Mouse (Mus musculus): Measurements from ENCODE around the gene Elk4. TPM values are rescaled to one million over a fixed set of nuclear protein-coding genes. Genes with fewer than 3 reads are reported as not detected.

The Elk4 gene
- polyA plus RNA-seq, 1 experiment = 33.7 TPM

GRCm38 (mm10) chr1:132007828-132008827 is 721 bp downstream of the Elk4 start:
- Histone ChIP-seq H3K4me1 (ENCODE audit: control insufficient read depth, insufficient read depth, low read length) (peaks cover 3% of the 10 kb centered on the region), H3K27me3 (ENCODE audit: control insufficient read depth, insufficient read depth, low read length, poor library complexity, severe bottlenecking) (no peaks in the 10 kb centered on the region), H3K27ac (ENCODE audit: insufficient read depth, low read length) (peak overlapping the region; percentile 92), H3K9ac (ENCODE audit: low read depth, poor library complexity, severe bottlenecking) (peak overlapping the region; percentile 98), H3K4me3 (ENCODE audit: low read depth, low read length) (peak overlapping the region; percentile 80), H3K9me3 (replicated peaks; ENCODE audit: control insufficient read depth, insufficient read depth, low read length, poor library complexity, severe bottlenecking) (no peaks in the 10 kb centered on the region), H3K36me3 (ENCODE audit: control insufficient read depth, insufficient read depth, low read length, poor library complexity, severe bottlenecking) (no peaks in the 10 kb centered on the region)
- TF ChIP-seq POLR2A (IDR thresholded peaks at IDR 0.05; ENCODE audit: insufficient read depth, low read length) (peak; percentile 69), EP300 (IDR thresholded peaks at IDR 0.05; ENCODE audit: insufficient read depth, low read depth, low read length) (no peak)

GRCm38 (mm10) chr1:132008881-132009644 is 1.7 kb downstream of the Elk4 start:
- no peaks in the 10 kb centered on the region for H3K36me3 ChIP-seq (ENCODE audit: control insufficient read depth, insufficient read depth, low read length, poor library complexity, severe bottlenecking)
- H3K27me3 ChIP-seq (ENCODE audit: control insufficient read depth, insufficient read depth, low read length, poor library complexity, severe bottlenecking) = no peaks in the 10 kb centered on the region
- peak overlapping the region; percentile 98 for H3K9ac ChIP-seq (ENCODE audit: low read depth, poor library complexity, severe bottlenecking)
- peak overlapping the region; percentile 0; the same call in 1 of the 2 replicates for H3K4me3 ChIP-seq (ENCODE audit: low read depth, low read length)
- no peak overlapping the region for H3K27ac ChIP-seq (ENCODE audit: insufficient read depth, low read length)
- no peak for TF ChIP-seq CTCF (IDR thresholded peaks at IDR 0.05; ENCODE audit: low read depth, low read length)
- no peak for TF ChIP-seq POLR2A (IDR thresholded peaks at IDR 0.05; ENCODE audit: insufficient read depth, low read length)
- no peak for TF ChIP-seq EP300 (IDR thresholded peaks at IDR 0.05; ENCODE audit: insufficient read depth, low read depth, low read length)
- no peaks in the 10 kb centered on the region for H3K9me3 ChIP-seq (replicated peaks; ENCODE audit: control insufficient read depth, insufficient read depth, low read length, poor library complexity, severe bottlenecking)
- H3K4me1 ChIP-seq (ENCODE audit: control insufficient read depth, insufficient read depth, low read length) = peaks cover 3% of the 10 kb centered on the region

- H3K27me3 ChIP-seq (ENCODE audit: control insufficient read depth, insufficient read depth, low read length, poor library complexity, severe bottlenecking) = no peaks in the 10 kb centered on the region
- H3K9me3 ChIP-seq (replicated peaks; ENCODE audit: control insufficient read depth, insufficient read depth, low read length, poor library complexity, severe bottlenecking) = no peaks in the 10 kb centered on the region
- no peaks in the 10 kb centered on the region for H3K36me3 ChIP-seq (ENCODE audit: control insufficient read depth, insufficient read depth, low read length, poor library complexity, severe bottlenecking)
- H3K4me3 ChIP-seq (ENCODE audit: low read depth, low read length) = no peak overlapping the region
- no peak overlapping the region for H3K9ac ChIP-seq (ENCODE audit: low read depth, poor library complexity, severe bottlenecking)
- TF ChIP-seq POLR2A (IDR thresholded peaks at IDR 0.05; ENCODE audit: insufficient read depth, low read length) = no peak
- no peak for TF ChIP-seq CTCF (IDR thresholded peaks at IDR 0.05; ENCODE audit: low read depth, low read length)
- no peak for TF ChIP-seq EP300 (IDR thresholded peaks at IDR 0.05; ENCODE audit: insufficient read depth, low read depth, low read length)
- H3K27ac ChIP-seq (ENCODE audit: insufficient read depth, low read length) = no peak overlapping the region
- H3K4me1 ChIP-seq (ENCODE audit: control insufficient read depth, insufficient read depth, low read length) = peaks cover 3% of the 10 kb centered on the region
These were observed 3.5 kb downstream of the Elk4 start for GRCm38 (mm10) chr1:132010632-132011501.

- no peak overlapping the region for H3K27ac ChIP-seq (ENCODE audit: insufficient read depth, low read length)
- TF ChIP-seq EP300 (IDR thresholded peaks at IDR 0.05; ENCODE audit: insufficient read depth, low read depth, low read length) (no peak), CTCF (IDR thresholded peaks at IDR 0.05; ENCODE audit: low read depth, low read length) (no peak), POLR2A (IDR thresholded peaks at IDR 0.05; ENCODE audit: insufficient read depth, low read length) (no peak)
- H3K4me1 ChIP-seq (ENCODE audit: control insufficient read depth, insufficient read depth, low read length) = peaks cover 3% of the 10 kb centered on the region
- no peaks in the 10 kb centered on the region for H3K9me3 ChIP-seq (replicated peaks; ENCODE audit: control insufficient read depth, insufficient read depth, low read length, poor library complexity, severe bottlenecking)
- no peak overlapping the region for H3K4me3 ChIP-seq (ENCODE audit: low read depth, low read length)
- no peak overlapping the region for H3K9ac ChIP-seq (ENCODE audit: low read depth, poor library complexity, severe bottlenecking)
- no peaks in the 10 kb centered on the region for H3K27me3 ChIP-seq (ENCODE audit: control insufficient read depth, insufficient read depth, low read length, poor library complexity, severe bottlenecking)
- H3K36me3 ChIP-seq (ENCODE audit: control insufficient read depth, insufficient read depth, low read length, poor library complexity, severe bottlenecking) = no peaks in the 10 kb centered on the region
These were observed 4.4 kb downstream of the Elk4 start for GRCm38 (mm10) chr1:132011785-132012184.

GRCm38 (mm10) chr1:132012861-132013260 is 5.5 kb downstream of the Elk4 start:
- Histone ChIP-seq H3K9me3 (replicated peaks; ENCODE audit: control insufficient read depth, insufficient read depth, low read length, poor library complexity, severe bottlenecking) (no peaks in the 10 kb centered on the region), H3K36me3 (ENCODE audit: control insufficient read depth, insufficient read depth, low read length, poor library complexity, severe bottlenecking) (peaks cover 5% of the 10 kb centered on the region), H3K4me1 (ENCODE audit: control insufficient read depth, insufficient read depth, low read length) (peaks cover 3% of the 10 kb centered on the region), H3K27me3 (ENCODE audit: control insufficient read depth, insufficient read depth, low read length, poor library complexity, severe bottlenecking) (no peaks in the 10 kb centered on the region), H3K9ac (ENCODE audit: low read depth, poor library complexity, severe bottlenecking) (no peak overlapping the region), H3K27ac (ENCODE audit: insufficient read depth, low read length) (no peak overlapping the region), H3K4me3 (ENCODE audit: low read depth, low read length) (no peak overlapping the region)
- TF ChIP-seq POLR2A (IDR thresholded peaks at IDR 0.05; ENCODE audit: insufficient read depth, low read length) (no peak), CTCF (IDR thresholded peaks at IDR 0.05; ENCODE audit: low read depth, low read length) (no peak), EP300 (IDR thresholded peaks at IDR 0.05; ENCODE audit: insufficient read depth, low read depth, low read length) (no peak)

Measured in ES-Bruce4 (cell line).